Mouse (Mus musculus) CH12.LX (cell line): Measurements from ENCODE around the gene Acbd6. TPM values are rescaled to one million over a fixed set of nuclear protein-coding genes. Genes with fewer than 3 reads are reported as not detected.

Experiments used
- DNase-seq: peaks from one replicate; pipeline ENCODE4 v3.0.0-alpha.2; 2013; ENCODE audit errors: extremely low read depth
- H3K27ac ChIP-seq: 2 replicates; pipeline ENCODE4 v1.5.1; 2012; ENCODE audit warnings: low read depth, mild to moderate bottlenecking, control low read depth, moderate library complexity; ENCODE audit not compliant: insufficient read depth
- H3K27me3 ChIP-seq: replicated peaks from 2 replicates; pipeline ENCODE3; 2012; ENCODE audit warnings: inconsistent platforms
- H3K36me3 ChIP-seq, 2 experiments: replicated peaks in 1 of 2; 2 replicates each; pipeline versions ENCODE3 to v1.6.1; 2012; ENCODE audit warnings: inconsistent platforms in 1 of 2, low read length in 1 of 2, mild to moderate bottlenecking in 1 of 2, mixed read lengths in 1 of 2, moderate library complexity in 1 of 2; ENCODE audit not compliant: control insufficient read depth in 1 of 2, insufficient read depth in 1 of 2
- H3K4me1 ChIP-seq, 2 experiments: 2 replicates each; pipeline ENCODE4 v1.6.1; 2012; ENCODE audit warnings: inconsistent platforms in 1 of 2, moderate library complexity in 1 of 2; ENCODE audit not compliant: insufficient read depth in 2 of 2, control insufficient read depth in 1 of 2
- H3K4me2 ChIP-seq: 2 replicates; pipeline ENCODE4 v1.6.1; 2012; ENCODE audit warnings: low read depth, mild to moderate bottlenecking, control low read depth; ENCODE audit not compliant: poor library complexity, insufficient read depth, severe bottlenecking
- H3K4me3 ChIP-seq, 3 experiments: fragments of 150-350 bp in 1 of 3; sonication (generic) in 1 of 3; replicated peaks in 1 of 3; 2 replicates each; pipeline versions ENCODE3 to v1.5.1; 2011 to 2012; ENCODE audit warnings: low read depth in 2 of 3, low read length in 2 of 3, mild to moderate bottlenecking in 2 of 3, moderate library complexity in 2 of 3, control low read depth in 1 of 3, improper control_type of control experiment in 1 of 3, inconsistent platforms in 1 of 3, mixed read lengths in 1 of 3; ENCODE audit not compliant: poor library complexity in 1 of 3
- H3K79me2 ChIP-seq: replicated peaks from 2 replicates; pipeline ENCODE4 v1.6.1; 2012; ENCODE audit warnings: mild to moderate bottlenecking, moderate library complexity; ENCODE audit not compliant: control insufficient read depth, poor library complexity, insufficient read depth, severe bottlenecking; ENCODE audit errors: extremely low read depth
- H3K9ac ChIP-seq: 2 replicates; pipeline ENCODE4 v1.6.1; 2012; ENCODE audit warnings: low read depth, mild to moderate bottlenecking, control low read depth, moderate library complexity; ENCODE audit not compliant: insufficient read depth
- H3K9me3 ChIP-seq: replicated peaks from 2 replicates; pipeline ENCODE3; 2012; ENCODE audit warnings: low read length, inconsistent platforms, mixed read lengths
- BHLHE40 ChIP-seq: IDR thresholded peaks from 2 replicates; pipeline ENCODE4 v1.6.1; 2011; ENCODE audit warnings: mild to moderate bottlenecking, low read depth, low read length, improper control_type of control experiment
- CHD1 ChIP-seq: IDR thresholded peaks from 2 replicates; pipeline ENCODE4 v1.6.1; 2012; ENCODE audit warnings: low read depth, low read length, improper control_type of control experiment, inconsistent platforms
- CHD2 ChIP-seq: IDR thresholded peaks from 2 replicates; pipeline ENCODE4 v1.6.1; 2011; ENCODE audit warnings: low read length, improper control_type of control experiment
- CTCF ChIP-seq, 2 experiments: IDR thresholded peaks in 1 of 2; conservative IDR thresholded peaks in 1 of 2; 2 replicates each; pipeline ENCODE4 v1.5.1; 2011 to 2012; ENCODE audit warnings: low read depth in 2 of 2, low read length in 2 of 2, improper control_type of control experiment in 1 of 2, inconsistent platforms in 1 of 2, mild to moderate bottlenecking in 1 of 2, moderate library complexity in 1 of 2
- E2F4 ChIP-seq: IDR thresholded peaks from 2 replicates; pipeline ENCODE4 v1.6.1; 2011; ENCODE audit warnings: low read depth, low read length, improper control_type of control experiment; ENCODE audit not compliant: insufficient replicate concordance
- ELF1 ChIP-seq: IDR thresholded peaks from 2 replicates; pipeline ENCODE4 v1.6.1; 2014; ENCODE audit warnings: low read depth, mild to moderate bottlenecking, inconsistent platforms, low read length, improper control_type of control experiment
- ETS1 ChIP-seq: conservative IDR thresholded peaks from 2 replicates; pipeline ENCODE4 v1.6.1; 2012; ENCODE audit warnings: low read depth, mild to moderate bottlenecking, inconsistent platforms, low read length, improper control_type of control experiment, moderate library complexity
- HCFC1 ChIP-seq: IDR thresholded peaks from 2 replicates; pipeline ENCODE4 v1.6.1; 2012; ENCODE audit warnings: low read depth, mild to moderate bottlenecking, inconsistent platforms, low read length, improper control_type of control experiment
- IRF4 ChIP-seq: IDR thresholded peaks from 2 replicates; pipeline ENCODE4 v1.6.1; 2014; ENCODE audit warnings: low read depth, mild to moderate bottlenecking, inconsistent platforms, low read length, improper control_type of control experiment
- JUND ChIP-seq: conservative IDR thresholded peaks from 2 replicates; pipeline ENCODE4 v1.6.1; 2011; ENCODE audit warnings: low read depth, low read length, improper control_type of control experiment
- KAT2A ChIP-seq: IDR thresholded peaks from 2 replicates; pipeline ENCODE4 v1.6.1; 2012; ENCODE audit warnings: low read length, improper control_type of control experiment, inconsistent platforms; ENCODE audit not compliant: insufficient replicate concordance
- MAFK ChIP-seq: IDR thresholded peaks from 2 replicates; pipeline ENCODE4 v1.6.1; 2011; ENCODE audit warnings: low read length, improper control_type of control experiment; ENCODE audit not compliant: insufficient replicate concordance
- MAX ChIP-seq: IDR thresholded peaks from 2 replicates; pipeline ENCODE4 v1.6.1; 2011; ENCODE audit warnings: low read length, improper control_type of control experiment
- MAZ ChIP-seq: IDR thresholded peaks from 2 replicates; pipeline ENCODE4 v1.6.1; 2012; ENCODE audit warnings: low read depth, mild to moderate bottlenecking, inconsistent platforms, low read length, improper control_type of control experiment, moderate library complexity
- MEF2A ChIP-seq: IDR thresholded peaks from 2 replicates; pipeline ENCODE4 v1.6.1; 2014; ENCODE audit warnings: low read depth, mild to moderate bottlenecking, inconsistent platforms, low read length, improper control_type of control experiment, borderline replicate concordance
- MXI1 ChIP-seq: IDR thresholded peaks from 2 replicates; pipeline ENCODE4 v1.6.1; 2011; ENCODE audit warnings: mild to moderate bottlenecking, low read depth, low read length, improper control_type of control experiment
- MYC ChIP-seq: IDR thresholded peaks from 2 replicates; pipeline ENCODE4 v1.6.1; 2011; ENCODE audit warnings: low read depth, mild to moderate bottlenecking, improper control_type of control experiment, low read length
- NELFE ChIP-seq: IDR thresholded peaks from 2 replicates; pipeline ENCODE4 v1.6.1; 2011; ENCODE audit warnings: low read depth, low read length, improper control_type of control experiment
- NRF1 ChIP-seq: IDR thresholded peaks from 2 replicates; pipeline ENCODE4 v1.6.1; 2014; ENCODE audit warnings: low read depth, mild to moderate bottlenecking, inconsistent platforms, low read length, improper control_type of control experiment, moderate library complexity
- POLR2A ChIP-seq: IDR thresholded peaks from 2 replicates; pipeline ENCODE4 v1.6.1; 2011; ENCODE audit warnings: low read depth, mild to moderate bottlenecking, improper control_type of control experiment, low read length
- POLR2AphosphoS2 ChIP-seq: IDR thresholded peaks from 2 replicates; pipeline ENCODE4 v1.6.1; 2011; ENCODE audit warnings: low read depth, low read length, improper control_type of control experiment
- SIN3A ChIP-seq: IDR thresholded peaks from 2 replicates; pipeline ENCODE4 v1.6.1; 2012; ENCODE audit warnings: low read length, improper control_type of control experiment, inconsistent platforms
- SMC3 ChIP-seq: IDR thresholded peaks from 2 replicates; pipeline ENCODE4 v1.6.1; 2011; ENCODE audit warnings: low read depth, low read length, improper control_type of control experiment
- TBP ChIP-seq: conservative IDR thresholded peaks from 2 replicates; pipeline ENCODE4 v1.6.1; 2011; ENCODE audit warnings: low read depth, low read length, improper control_type of control experiment
- TCF12 ChIP-seq: IDR thresholded peaks from 2 replicates; pipeline ENCODE4 v1.6.1; 2014; ENCODE audit warnings: low read depth, mild to moderate bottlenecking, inconsistent platforms, low read length, improper control_type of control experiment
- UBTF ChIP-seq: IDR thresholded peaks from 2 replicates; pipeline ENCODE4 v1.6.1; 2012; ENCODE audit warnings: low read depth, mild to moderate bottlenecking, inconsistent platforms, low read length, improper control_type of control experiment, moderate library complexity
- USF1 ChIP-seq: IDR thresholded peaks from 2 replicates; pipeline ENCODE4 v1.6.1; 2014; ENCODE audit warnings: low read depth, mild to moderate bottlenecking, inconsistent platforms, low read length, improper control_type of control experiment
- ZC3H11A ChIP-seq: IDR thresholded peaks from 2 replicates; pipeline ENCODE4 v1.6.1; 2012; ENCODE audit warnings: low read depth, mild to moderate bottlenecking, inconsistent platforms, low read length, improper control_type of control experiment
- ZKSCAN1 ChIP-seq: IDR thresholded peaks from 2 replicates; pipeline ENCODE4 v1.6.1; 2012; ENCODE audit warnings: low read depth, inconsistent platforms, low read length, improper control_type of control experiment, borderline replicate concordance
- ZMIZ1 ChIP-seq: IDR thresholded peaks from 2 replicates; pipeline ENCODE4 v1.6.1; 2012; ENCODE audit warnings: low read depth, mild to moderate bottlenecking, inconsistent platforms, low read length, improper control_type of control experiment
- ZNF384 ChIP-seq: IDR thresholded peaks from 2 replicates; pipeline ENCODE4 v1.6.1; 2012; ENCODE audit warnings: low read depth, low read length, improper control_type of control experiment, inconsistent platforms
- dilution Hi-C: fragments of 300-500 bp; cut with MboI; formaldehyde crosslinking; loops from 2 replicates; pipeline ENCODE4 v1.14.3; 2020; ENCODE audit warnings: low sequenced_read_pairs; ENCODE audit not compliant: extremely low pct_unique_long_range_greater_than_20kb, extremely low pct_ligation_motif_present
- in situ Hi-C: fragments of 300-500 bp; cut with MboI; formaldehyde crosslinking; loops from 3 replicates; pipeline ENCODE4 v1.14.3; 2019; ENCODE audit warnings: low sequenced_read_pairs, low pct_ligation_motif_present, low pct_unique_long_range_greater_than_20kb, mixed read lengths
- polyA plus RNA-seq: library from polyadenylated mRNA; unstranded; fragments of >175 nt; gene quantifications from 2 replicates; pipeline ENCODE4 v1.2.1, GENCODE M21; 2012; ENCODE audit warnings: low read depth; ENCODE audit not compliant: insufficient read length
- total RNA-seq, 2 experiments: library from RNA; depleted of rRNA; stranded (reverse); fragments of 300-350 nt in 1 of 2; fragments of >200 nt in 1 of 2; gene quantifications; 2 replicates each; pipeline ENCODE4 v1.2.3; 2012 to 2014

The Acbd6 gene
- 74.4 and 80.3 TPM in 2 replicates for total RNA-seq (2012; rRNA removed)
- 51.9 and 52.6 TPM in 2 replicates for total RNA-seq (2014; rRNA removed)
- 91.1 and 97.8 TPM in 2 replicates for polyA plus RNA-seq

DNA sequence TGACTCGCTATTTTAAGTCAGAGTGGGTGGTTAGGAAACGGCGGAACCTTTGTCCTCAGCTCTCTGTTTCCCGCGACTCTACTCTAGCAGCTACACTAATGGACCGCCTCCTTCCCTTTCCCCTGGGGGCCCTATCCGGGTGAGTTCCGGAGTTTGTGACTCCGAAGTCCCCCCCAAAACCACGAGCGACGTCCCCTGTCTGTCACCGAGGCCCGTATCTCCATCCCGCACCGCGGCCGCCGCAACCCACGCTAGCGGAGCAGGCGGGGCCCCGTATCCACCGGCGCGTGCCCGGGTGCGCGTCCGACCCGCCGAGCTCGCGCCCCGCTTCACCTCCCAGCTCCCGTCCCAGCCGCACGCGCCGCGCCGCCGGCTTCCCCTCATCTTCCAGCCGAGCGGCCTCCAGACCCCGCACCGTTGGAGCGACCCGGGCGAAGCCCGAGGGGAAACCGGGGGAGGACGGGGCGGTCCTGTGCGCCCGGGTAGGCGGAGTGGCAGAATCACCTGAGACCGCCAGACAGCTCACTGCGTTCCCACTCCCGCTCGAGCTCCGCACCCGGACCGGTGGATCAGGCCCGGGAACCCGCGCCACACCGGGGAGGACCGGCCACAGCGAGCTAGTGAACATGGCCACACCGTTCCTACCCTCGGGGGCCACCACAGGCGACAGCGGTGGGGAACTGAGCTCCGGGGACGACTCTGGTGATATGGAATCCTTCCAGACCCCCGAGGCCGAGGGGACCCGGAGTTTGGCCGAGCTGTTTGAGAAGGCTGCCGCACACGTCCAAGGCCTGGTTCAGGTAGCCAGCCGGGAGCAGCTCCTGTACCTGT is at the start of gene Acbd6:
TSS of gene Acbd6 (plus strand) at position 109 of the 831 bp plus-strand sequence.
- in situ Hi-C loops (no loop called here), dilution Hi-C loops (no loop called here)
- peaks cover 22% of the 10 kb centered on the region for H3K79me2 ChIP-seq
- H3K4me2 ChIP-seq: peak within 1 kb of the TSS; percentile 86
- peak within 1 kb of the TSS; percentile 78 for H3K9ac ChIP-seq
- peaks cover 0 to 18% of the 10 kb centered on the region in 2 experiments for H3K36me3 ChIP-seq
- DNase-seq: peak; percentile 91
- no peaks in the 10 kb centered on the region for H3K27me3 ChIP-seq
- H3K4me3 ChIP-seq: peak within 1 kb of the TSS; percentile 90 to 97 (median 92)
- peaks cover 3 to 36% of the 10 kb centered on the region in 2 experiments; a peak in 3 of 4 replicates for H3K4me1 ChIP-seq
- TF ChIP-seq ELF1 (peak; percentile 85), ZNF384 (no peak), POLR2A (peak; percentile 79), POLR2AphosphoS2 (peak; percentile 34; the same call in 1 of the 2 replicates), USF1 (no peak), HCFC1 (peak; percentile 93), NELFE (peak; percentile 78), SMC3 (no peak), CTCF (conservative IDR thresholded peaks at IDR 0.05 in 1 of 2, IDR thresholded peaks at IDR 0.05 in 1 of 2; ENCODE audit: low read depth in 2 of 2, low read length in 2 of 2) (no peak), ZMIZ1 (peak; percentile 69), MXI1 (peak; percentile 63; the same call in 1 of the 2 replicates), SIN3A (peak; percentile 86), UBTF (peak; percentile 60; the same call in 1 of the 2 replicates), KAT2A (peak; percentile 83; the same call in 1 of the 2 replicates), ETS1 (0 out of 2 replicates have a peak, but pooled peaks have one; percentile 8), BHLHE40 (peak; percentile 47), CHD2 (peak; percentile 46; the same call in 1 of the 2 replicates), CHD1 (no peak), ZKSCAN1 (no peak), ZC3H11A (no peak), TCF12 (peak; percentile 92), IRF4 (peak; percentile 53; the same call in 1 of the 2 replicates), MAFK (no peak), TBP (peak; percentile 95), MAZ (peak; percentile 95; the same call in 1 of the 2 replicates), NRF1 (peak; percentile 52), MAX (peak; percentile 71; the same call in 1 of the 2 replicates), MEF2A (peak; percentile 87), E2F4 (no peak), JUND (no peak), MYC (peak; percentile 67; the same call in 1 of the 2 replicates)
- TF ChIP-seq, all 38 proteins: peak for 21
- peak within 1 kb of the TSS; percentile 30; the same call in 1 of the 2 replicates for H3K27ac ChIP-seq
- peaks cover 3% of the 10 kb centered on the region for H3K9me3 ChIP-seq
